Mouse (Mus musculus) cerebellum, postnatal 25 days (tissue): ENCODE results near the gene Spon1.
A peak's percentile ranks its signal among the peaks of the same experiment; 100 is the strongest.

Source experiments
- DNase-seq, 2 experiments: peaks; one replicate each; pipeline ENCODE4 v3.0.0; 2021; ENCODE audit warnings: mixed read lengths in 2 of 2

Gene Spon1

GRCm38 (mm10) chr7:114065407-114066185, 299.8 kb downstream of the Spon1 start:
- DNase-seq: no peak

- DNase-seq: peak; percentile 90 to 91
Measured at GRCm38 (mm10) chr7:114066529-114067178, 300.9 kb downstream of the Spon1 start.

GRCm38 (mm10) chr7:114068956-114069533, 303.2 kb downstream of the Spon1 start:
- DNase-seq: no peak

GRCm38 (mm10) chr7:114069726-114070457, 304.1 kb downstream of the Spon1 start:
- no peak for DNase-seq

- no peak for DNase-seq
Measured at GRCm38 (mm10) chr7:114070458-114070840, 304.7 kb downstream of the Spon1 start.

- DNase-seq: no peak
Measured at GRCm38 (mm10) chr7:114071395-114071794, 305.6 kb downstream of the Spon1 start.

- DNase-seq: no peak
Measured at GRCm38 (mm10) chr7:114071851-114072616, 306.2 kb downstream of the Spon1 start.

GRCm38 (mm10) chr7:114074133-114074532, 308.3 kb downstream of the Spon1 start:
- no peak for DNase-seq

- no peak for DNase-seq
Measured at GRCm38 (mm10) chr7:114074595-114074994, 308.8 kb downstream of the Spon1 start.

- no peak for DNase-seq
Measured at GRCm38 (mm10) chr7:114079343-114079742, 313.5 kb downstream of the Spon1 start.

- no peak for DNase-seq
Measured at GRCm38 (mm10) chr7:114080250-114080649, 314.5 kb downstream of the Spon1 start.

GRCm38 (mm10) chr7:114081633-114082420, 316.0 kb downstream of the Spon1 start:
- DNase-seq: no peak

- DNase-seq: no peak
Measured at GRCm38 (mm10) chr7:114083088-114083487, 317.3 kb downstream of the Spon1 start.

GRCm38 (mm10) chr7:114083760-114084159, 318.0 kb downstream of the Spon1 start:
- no peak for DNase-seq

- DNase-seq: no peak
Measured at GRCm38 (mm10) chr7:114086021-114086710, 320.4 kb downstream of the Spon1 start.

GRCm38 (mm10) chr7:114087341-114087740, 321.5 kb downstream of the Spon1 start:
- DNase-seq: peak in 1 of 2 experiments; percentile 49

- DNase-seq: no peak
Measured at GRCm38 (mm10) chr7:114087986-114088385, 322.2 kb downstream of the Spon1 start.

GRCm38 (mm10) chr7:114088918-114089317, 323.1 kb downstream of the Spon1 start:
- no peak for DNase-seq

- DNase-seq: no peak
Measured at GRCm38 (mm10) chr7:114090231-114090630, 324.4 kb downstream of the Spon1 start.

GRCm38 (mm10) chr7:114090892-114091545, 325.2 kb downstream of the Spon1 start:
- no peak for DNase-seq
